Mouse (Mus musculus): Measurements from ENCODE around the gene Foxr2. TPM values are rescaled to one million over a fixed set of nuclear protein-coding genes. Genes with fewer than 3 reads are reported as not detected.

Foxr2 gene
- total RNA-seq (2021): under 1 TPM; 0.49 to 0.61 TPM

- DNase-seq (ENCODE audit: extremely low spot score in 1 of 2, low spot score in 1 of 2): no peak
Measured at GRCm38 (mm10) chrX:153118486-153118885, at the start of gene Foxr2. Foxr2 (plus strand) TSS chrX:153118786.

- DNase-seq (ENCODE audit: extremely low spot score in 1 of 2, low spot score in 1 of 2): no peak
Measured at GRCm38 (mm10) chrX:153119013-153119412, 427 bp downstream of the Foxr2 start.

- peak; percentile 51 to 55 for DNase-seq (ENCODE audit: extremely low spot score in 1 of 2, low spot score in 1 of 2)
Measured at GRCm38 (mm10) chrX:153139734-153140515, 21.3 kb downstream of the Foxr2 start, which contains the start of gene Rragb. Rragb (plus strand) TSS chrX:153139981.

- no peak for DNase-seq (ENCODE audit: extremely low spot score in 1 of 2, low spot score in 1 of 2)
Measured at GRCm38 (mm10) chrX:153142656-153143055, 24.1 kb downstream of the Foxr2 start.

- DNase-seq (ENCODE audit: extremely low spot score in 1 of 2, low spot score in 1 of 2): no peak
Measured at GRCm38 (mm10) chrX:153151766-153152165, 33.2 kb downstream of the Foxr2 start.

GRCm38 (mm10) chrX:153155322-153155721 is 36.7 kb downstream of the Foxr2 start:
- DNase-seq (ENCODE audit: extremely low spot score in 1 of 2, low spot score in 1 of 2): peak in 1 of 2 experiments; percentile 18

- DNase-seq (ENCODE audit: extremely low spot score in 1 of 2, low spot score in 1 of 2): peak in 1 of 2 experiments; percentile 8
Measured at GRCm38 (mm10) chrX:153174786-153175185, 56.2 kb downstream of the Foxr2 start.

GRCm38 (mm10) chrX:153182221-153182620 is 63.6 kb downstream of the Foxr2 start:
- DNase-seq (ENCODE audit: extremely low spot score in 1 of 2, low spot score in 1 of 2): no peak

Other genes with a start within 250 kb of the Foxr2 start
- gene Usp51, start 112.3 kb upstream of the Foxr2 start, total RNA-seq (2021): 1 to 10 TPM; 2.4 to 3.0 TPM
- 10 to 100 TPM; 59.4 to 61.2 TPM for gene Mageh1, start 81.2 kb upstream of the Foxr2 start, total RNA-seq (2021)
- gene Rragb, start 21.2 kb downstream of the Foxr2 start, total RNA-seq (2021): 100 to 1,000 TPM in 1 of 2 experiments, 10 to 100 TPM in 1; 96.5 to 100 TPM
- gene Klf8, start 118.7 kb downstream of the Foxr2 start, total RNA-seq (2021): 1 to 10 TPM; 2.8 to 3.7 TPM